Mouse (Mus musculus): ENCODE measurements at regions not wholly inside any gene's neighbourhood (a gene's known extent, or its start where the extent isn't known, plus 50 kb on each side); places are given as distances from the start of the nearest gene placed in this dataset.

DNA sequence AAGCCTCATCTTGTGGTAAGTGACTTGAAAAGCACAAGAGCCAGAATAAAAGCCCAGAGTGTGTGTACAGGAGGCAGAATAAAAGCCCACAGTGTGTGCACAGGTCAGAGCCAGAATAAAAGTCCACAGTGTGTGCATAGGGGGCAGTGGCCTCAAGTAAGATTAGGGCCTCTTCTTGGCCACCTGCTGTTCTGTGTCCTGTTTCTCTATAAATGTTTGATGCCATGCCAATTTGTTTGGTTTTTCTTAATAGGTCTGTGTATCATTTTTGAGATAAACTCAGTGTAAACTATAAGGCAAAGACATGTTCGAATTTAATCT lies 148.5 kb upstream of the Cdkn2b start:
- Histone ChIP-seq H3K9me3 (no peaks in the 10 kb centered on the region), H3K27me3 (replicated peaks) (no peaks in the 10 kb centered on the region), H3K36me3 (no peaks in the 10 kb centered on the region), H3K4me2 (replicated peaks) (no peak overlapping the region), H3K4me3 (no peak overlapping the region), H3K9ac (no peak overlapping the region), H3K4me1 (no peaks in the 10 kb centered on the region), H3K27ac (no peak overlapping the region)
- ATAC-seq (ENCODE audit: low FRiP score, low read depth), result no peak
- 79% methylated on average over 1 of the region's 1 CpGs for WGBS

DNA sequence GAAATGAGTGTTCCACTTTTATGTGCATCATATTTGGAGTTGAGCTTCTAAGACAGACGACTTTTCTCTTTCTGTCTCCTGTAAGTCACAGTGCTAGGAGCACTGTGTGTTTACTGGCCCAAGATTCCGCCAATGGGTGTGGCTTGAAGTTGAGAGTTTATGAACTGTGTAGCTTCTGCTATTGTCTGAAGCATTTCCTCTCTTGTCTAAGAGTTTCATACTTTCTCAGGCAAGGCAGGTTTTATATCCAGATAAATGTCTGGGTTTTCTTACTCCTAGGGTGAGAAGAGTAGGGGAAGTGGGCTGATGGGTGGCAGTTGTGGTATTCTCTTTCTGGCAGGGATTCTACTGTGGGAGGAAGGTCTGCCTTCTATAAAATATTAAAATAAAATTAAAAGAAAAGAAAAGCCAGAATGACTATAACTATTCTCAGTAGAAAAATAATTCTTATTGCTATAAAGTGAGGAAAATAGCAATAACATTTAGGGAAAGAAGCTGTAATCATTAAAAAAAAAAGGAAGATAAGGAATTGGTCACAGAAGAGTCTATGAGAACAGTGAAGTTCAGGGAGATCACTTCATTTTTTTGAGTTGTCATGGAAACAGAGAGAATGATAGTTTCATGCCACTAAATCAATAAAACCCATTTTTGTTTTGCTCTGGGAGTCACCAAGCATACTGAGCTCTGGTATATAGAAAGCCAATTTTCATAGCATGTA lies 147.9 kb upstream of the Cdkn2b start:
- Histone ChIP-seq H3K4me3 (no peak overlapping the region), H3K4me1 (no peaks in the 10 kb centered on the region), H3K36me3 (no peaks in the 10 kb centered on the region), H3K27me3 (replicated peaks) (no peaks in the 10 kb centered on the region), H3K9ac (no peak overlapping the region), H3K9me3 (no peaks in the 10 kb centered on the region), H3K27ac (no peak overlapping the region), H3K4me2 (replicated peaks) (no peak overlapping the region)
- WGBS, result 68% methylated on average over 2 of the region's 2 CpGs
- no peak for ATAC-seq (ENCODE audit: low FRiP score, low read depth)

DNA sequence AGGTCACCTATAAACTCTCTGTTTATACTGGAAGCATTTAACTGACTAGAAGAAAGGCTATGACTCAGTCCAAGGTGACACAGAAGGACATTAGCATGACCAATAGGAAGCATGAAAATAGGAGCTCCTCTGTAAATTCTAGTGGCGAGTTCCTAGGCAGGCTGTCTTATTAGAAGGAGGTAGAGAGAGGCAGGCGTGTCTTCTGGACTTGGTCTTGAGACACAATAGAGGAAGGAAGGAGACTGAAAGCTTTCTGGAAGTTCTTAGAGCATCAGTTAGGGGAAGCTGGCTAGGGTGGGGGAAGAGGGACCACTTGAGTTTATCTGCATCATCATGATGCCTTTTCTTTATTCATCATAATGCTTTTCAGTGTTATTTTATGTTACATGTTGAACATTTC lies 147.0 kb upstream of the Cdkn2b start:
- no peak overlapping the region for H3K27ac ChIP-seq
- H3K9me3 ChIP-seq, result no peaks in the 10 kb centered on the region
- H3K27me3 ChIP-seq (replicated peaks), result no peaks in the 10 kb centered on the region
- no peak overlapping the region for H3K4me3 ChIP-seq
- H3K4me1 ChIP-seq, result no peaks in the 10 kb centered on the region
- WGBS, result 89% methylated on average over 2 of the region's 2 CpGs
- no peaks in the 10 kb centered on the region for H3K36me3 ChIP-seq
- ATAC-seq (ENCODE audit: low FRiP score, low read depth), result no peak
- no peak overlapping the region for H3K9ac ChIP-seq
- H3K4me2 ChIP-seq (replicated peaks), result no peak overlapping the region

DNA sequence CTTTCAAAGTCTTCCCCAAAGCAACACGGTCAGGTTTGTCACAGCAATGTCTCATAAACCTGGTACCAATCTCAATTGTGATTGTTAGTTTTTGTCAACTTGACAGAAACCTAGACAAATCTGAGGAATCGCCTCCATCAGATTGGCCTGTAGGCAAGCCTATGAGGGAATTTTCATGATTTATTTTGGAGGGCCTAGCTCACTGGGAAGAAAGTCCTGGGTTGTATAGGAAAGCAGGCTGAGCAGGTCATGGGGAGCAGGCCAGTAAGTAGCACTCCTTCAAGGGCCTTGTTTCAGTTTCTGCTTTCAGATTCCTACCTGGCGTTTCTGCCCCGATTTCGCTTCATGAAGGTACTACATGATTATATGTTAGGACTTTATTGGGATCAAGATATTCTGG lies 144.1 kb upstream of the Cdkn2b start:
- 96% methylated on average over 5 of the region's 5 CpGs for WGBS
- H3K36me3 ChIP-seq, result no peaks in the 10 kb centered on the region
- no peaks in the 10 kb centered on the region for H3K4me1 ChIP-seq
- H3K9ac ChIP-seq, result no peak overlapping the region
- H3K4me3 ChIP-seq, result no peak overlapping the region
- no peaks in the 10 kb centered on the region for H3K9me3 ChIP-seq
- H3K27ac ChIP-seq, result no peak overlapping the region
- ATAC-seq (ENCODE audit: low FRiP score, low read depth), result no peak
- H3K4me2 ChIP-seq (replicated peaks), result no peak overlapping the region
- H3K27me3 ChIP-seq (replicated peaks), result no peaks in the 10 kb centered on the region

DNA sequence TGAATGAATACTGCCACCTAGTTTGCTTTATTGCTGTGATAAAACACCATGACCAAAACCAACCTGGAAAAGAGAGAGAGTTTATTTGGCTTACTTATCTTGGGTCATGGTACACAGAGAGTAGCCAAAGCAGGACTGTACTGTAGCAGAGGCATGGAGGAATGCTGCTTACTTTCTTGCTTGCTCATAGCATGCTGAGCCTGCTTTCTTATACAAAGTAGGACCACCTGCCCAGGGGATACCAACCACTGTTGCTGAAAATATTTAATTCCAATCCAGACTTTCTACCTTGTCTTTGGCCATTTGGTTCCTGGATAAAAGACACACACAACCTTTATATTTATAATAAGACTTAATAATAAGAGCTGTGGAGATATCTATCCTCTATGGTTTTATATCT lies 142.2 kb upstream of the Cdkn2b start:
- no peaks in the 10 kb centered on the region for H3K27me3 ChIP-seq (replicated peaks)
- H3K4me2 ChIP-seq (replicated peaks), result no peak overlapping the region
- H3K4me3 ChIP-seq, result no peak overlapping the region
- H3K9me3 ChIP-seq, result no peaks in the 10 kb centered on the region
- H3K4me1 ChIP-seq, result no peaks in the 10 kb centered on the region
- no peak overlapping the region for H3K9ac ChIP-seq
- no peak overlapping the region for H3K27ac ChIP-seq
- ATAC-seq (ENCODE audit: low FRiP score, low read depth), result no peak
- H3K36me3 ChIP-seq, result no peaks in the 10 kb centered on the region

DNA sequence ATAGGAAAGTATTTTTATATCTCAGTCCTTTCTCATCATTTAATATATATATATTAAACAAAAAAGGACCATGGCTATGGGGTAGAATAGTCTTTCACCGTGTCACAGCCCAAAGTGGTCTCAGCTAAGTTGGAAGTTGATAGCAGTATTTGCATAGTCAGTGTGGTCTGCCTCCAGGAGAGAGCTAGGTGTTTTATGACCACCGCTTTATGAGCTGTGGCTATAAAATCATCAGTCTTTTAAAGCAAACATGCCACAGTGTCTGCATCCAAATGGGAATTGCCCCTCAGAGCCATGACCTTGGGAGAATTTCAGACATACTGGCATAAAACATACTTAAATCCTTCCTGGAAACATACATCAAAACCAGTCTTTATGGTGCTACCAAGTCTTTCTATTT lies 140.9 kb upstream of the Cdkn2b start:
- Histone ChIP-seq H3K27me3 (replicated peaks) (no peaks in the 10 kb centered on the region), H3K27ac (no peak overlapping the region), H3K4me1 (no peaks in the 10 kb centered on the region), H3K4me2 (replicated peaks) (no peak overlapping the region), H3K4me3 (no peak overlapping the region), H3K9me3 (no peaks in the 10 kb centered on the region), H3K9ac (no peak overlapping the region), H3K36me3 (no peaks in the 10 kb centered on the region)
- 18% methylated on average over 2 of the region's 2 CpGs for WGBS
- no peak for ATAC-seq (ENCODE audit: low FRiP score, low read depth)

DNA sequence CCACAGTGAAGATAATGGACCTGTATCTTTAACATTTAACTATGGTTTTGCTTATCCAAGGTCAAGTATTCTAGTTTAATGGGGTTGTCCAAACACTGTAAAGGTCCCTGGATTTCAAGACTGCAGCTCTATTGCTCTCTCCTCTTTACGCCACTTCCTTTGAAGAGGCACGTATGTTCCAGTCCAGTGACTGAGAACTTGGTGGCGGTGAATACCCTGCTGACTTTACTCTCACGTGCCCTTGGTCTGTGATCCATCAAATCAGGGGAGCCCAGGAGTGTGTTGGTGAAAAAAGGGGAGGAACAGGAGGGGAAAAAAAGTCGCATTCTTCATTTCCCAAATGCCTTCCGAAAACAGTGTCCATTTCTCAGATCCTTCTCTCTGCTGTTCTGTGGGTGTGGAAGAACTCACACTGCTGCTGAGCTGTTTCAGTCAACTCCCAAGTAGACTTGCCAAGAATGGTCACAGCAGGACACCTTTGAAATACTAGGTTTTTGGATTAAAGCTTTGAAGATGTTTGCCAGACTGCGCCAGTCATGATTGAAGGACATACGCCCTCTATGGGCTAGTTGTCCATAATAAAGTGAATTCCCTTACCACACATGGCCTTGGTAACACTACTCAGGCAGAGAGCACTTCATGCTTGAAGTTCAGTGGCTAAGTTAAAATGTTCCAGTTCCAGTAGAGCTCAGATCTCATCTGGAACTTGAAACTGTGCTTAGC lies 136.1 kb upstream of the Cdkn2b start:
- Histone ChIP-seq H3K4me1 (no peaks in the 10 kb centered on the region), H3K27me3 (replicated peaks) (no peaks in the 10 kb centered on the region), H3K4me2 (replicated peaks) (no peak overlapping the region), H3K27ac (no peak overlapping the region), H3K9me3 (no peaks in the 10 kb centered on the region), H3K36me3 (no peaks in the 10 kb centered on the region), H3K4me3 (no peak overlapping the region), H3K9ac (no peak overlapping the region)
- no peak for ATAC-seq (ENCODE audit: low FRiP score, low read depth)
- 56% methylated on average over 8 of the region's 8 CpGs for WGBS

DNA sequence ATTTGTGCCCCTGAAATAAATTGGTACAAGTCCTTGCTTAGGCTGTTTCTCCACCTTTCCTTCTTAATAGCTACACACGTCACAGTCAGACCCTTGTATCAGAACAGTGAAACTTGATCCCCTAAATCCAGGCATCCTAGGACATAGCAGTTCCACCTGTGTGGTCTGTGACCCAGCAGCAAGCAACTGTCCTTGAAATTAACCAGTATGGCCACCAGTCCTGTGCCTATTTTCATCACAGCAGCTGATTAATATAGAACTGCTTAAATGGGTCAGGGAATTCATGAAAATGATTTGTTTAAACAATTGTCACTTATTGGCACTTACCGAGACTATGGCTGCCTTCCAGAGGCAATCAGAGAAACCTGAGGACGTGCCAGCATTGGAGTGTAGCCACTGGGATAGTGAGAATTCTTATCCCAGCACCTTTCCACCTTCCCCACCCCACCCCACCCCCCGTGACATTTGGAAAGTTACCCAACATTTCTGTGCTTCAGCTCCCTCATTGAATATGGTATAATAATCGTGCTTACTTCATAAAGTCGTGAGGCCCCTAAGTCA lies 135.4 kb upstream of the Cdkn2b start:
- Histone ChIP-seq H3K27ac (no peak overlapping the region), H3K9ac (no peak overlapping the region), H3K9me3 (no peaks in the 10 kb centered on the region), H3K27me3 (replicated peaks) (no peaks in the 10 kb centered on the region), H3K4me2 (replicated peaks) (no peak overlapping the region), H3K4me1 (no peaks in the 10 kb centered on the region), H3K4me3 (no peak overlapping the region), H3K36me3 (no peaks in the 10 kb centered on the region)
- WGBS, result 79% methylated on average over 6 of the region's 6 CpGs
- ATAC-seq (ENCODE audit: low FRiP score, low read depth), result no peak

DNA sequence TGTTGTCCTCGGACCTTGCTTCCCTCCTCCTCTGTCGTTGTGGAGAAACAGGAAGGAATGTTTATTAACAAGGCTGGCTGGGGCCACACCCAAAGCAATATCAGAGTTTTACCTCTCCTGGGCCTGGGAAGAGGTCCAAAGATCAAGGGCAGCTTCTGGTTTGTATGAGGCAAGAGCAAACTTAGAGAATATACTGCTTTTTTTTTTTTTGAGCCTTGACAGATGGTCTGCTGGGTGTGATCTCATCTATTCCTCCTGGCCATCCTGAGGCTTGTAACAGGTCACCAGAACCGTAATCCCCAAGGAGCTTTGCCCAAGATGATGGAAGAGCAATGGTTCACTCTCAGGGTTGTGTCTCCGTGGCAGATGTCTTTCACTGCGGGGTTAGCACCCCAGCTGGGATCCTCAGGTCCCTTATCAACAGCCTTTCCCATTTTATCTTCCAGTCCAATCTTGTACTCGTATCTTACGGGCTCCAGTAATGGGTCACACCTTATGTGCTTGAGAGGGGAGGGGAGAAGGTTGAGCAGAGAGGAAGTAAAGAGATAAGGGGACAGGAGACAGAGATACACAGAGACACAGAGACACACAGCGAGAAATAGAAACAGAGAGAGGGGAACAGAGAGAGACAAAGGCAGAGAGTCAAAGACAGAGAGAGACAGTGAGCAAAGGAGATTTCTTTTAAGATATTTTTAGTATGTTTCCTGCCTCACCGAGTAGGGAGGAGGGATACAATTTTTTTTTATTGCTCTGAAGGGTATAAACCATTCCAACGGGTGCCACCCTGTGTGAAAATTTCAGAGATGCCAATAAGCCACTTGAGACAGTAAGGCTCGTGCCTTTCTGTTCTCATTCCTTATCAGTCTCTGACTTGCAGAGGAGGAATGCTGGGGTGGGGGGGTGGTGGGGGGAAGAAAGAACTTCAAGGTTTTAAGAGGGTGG lies 134.6 kb upstream of the Cdkn2b start:
- WGBS, result 72% methylated on average over 11 of the region's 11 CpGs
- Histone ChIP-seq H3K4me2 (replicated peaks) (no peak overlapping the region), H3K4me1 (no peaks in the 10 kb centered on the region), H3K27ac (no peak overlapping the region), H3K27me3 (replicated peaks) (no peaks in the 10 kb centered on the region), H3K36me3 (no peaks in the 10 kb centered on the region), H3K9me3 (no peaks in the 10 kb centered on the region), H3K4me3 (no peak overlapping the region), H3K9ac (no peak overlapping the region)
- no peak for ATAC-seq (ENCODE audit: low FRiP score, low read depth)

DNA sequence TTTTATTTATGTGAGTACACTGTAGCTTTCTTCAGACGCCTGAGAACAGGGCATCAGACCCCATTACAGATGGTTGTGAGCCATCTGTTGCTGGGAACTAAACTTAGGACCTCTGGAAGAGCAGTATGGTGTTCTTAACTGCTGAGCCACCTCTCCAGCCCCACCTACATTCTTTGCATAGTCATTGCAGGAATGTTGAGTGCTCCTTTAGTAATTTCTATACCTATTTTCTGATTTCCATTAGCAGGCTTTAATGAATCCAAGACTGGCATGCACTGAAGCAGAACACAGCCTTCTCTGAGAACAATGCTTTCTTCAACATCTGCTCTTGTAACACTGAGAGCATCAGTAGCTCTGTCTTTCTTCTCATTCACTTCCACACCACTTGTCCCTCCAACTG lies 131.7 kb upstream of the Cdkn2b start:
- 79% methylated on average over 1 of the region's 1 CpGs for WGBS
- H3K27me3 ChIP-seq (replicated peaks), result no peaks in the 10 kb centered on the region
- ATAC-seq (ENCODE audit: low FRiP score, low read depth), result no peak
- no peak overlapping the region for H3K4me2 ChIP-seq (replicated peaks)
- H3K9me3 ChIP-seq, result no peaks in the 10 kb centered on the region
- H3K4me1 ChIP-seq, result no peaks in the 10 kb centered on the region
- H3K36me3 ChIP-seq, result no peaks in the 10 kb centered on the region
- H3K9ac ChIP-seq, result no peak overlapping the region
- H3K27ac ChIP-seq, result no peak overlapping the region
- H3K4me3 ChIP-seq, result no peak overlapping the region

DNA sequence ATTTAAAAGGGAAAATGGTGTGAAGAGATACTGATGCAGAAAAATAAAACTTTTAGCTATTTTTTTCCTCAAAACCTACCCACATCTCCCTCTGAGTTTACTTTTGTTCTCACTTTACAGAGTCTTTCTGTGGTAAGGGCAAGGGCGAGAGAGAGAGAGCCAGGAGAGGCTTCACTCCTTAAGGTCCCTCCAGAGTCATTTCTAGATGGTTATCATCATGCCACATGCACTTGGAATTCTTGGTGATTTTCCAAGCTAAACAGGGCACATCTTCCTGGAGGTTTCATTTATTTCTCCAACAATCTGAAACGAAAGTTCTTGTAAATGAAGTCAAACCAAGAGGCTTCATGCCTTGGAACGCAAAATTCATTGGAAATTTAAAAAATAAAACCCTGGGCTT lies 130.0 kb upstream of the Cdkn2b start:
- no peaks in the 10 kb centered on the region for H3K36me3 ChIP-seq
- no peak overlapping the region for H3K4me3 ChIP-seq
- H3K9me3 ChIP-seq, result no peaks in the 10 kb centered on the region
- H3K27ac ChIP-seq, result no peak overlapping the region
- ATAC-seq (ENCODE audit: low FRiP score, low read depth), result no peak
- H3K4me2 ChIP-seq (replicated peaks), result no peak overlapping the region
- 77% methylated on average over 3 of the region's 3 CpGs for WGBS
- no peaks in the 10 kb centered on the region for H3K27me3 ChIP-seq (replicated peaks)
- no peak overlapping the region for H3K9ac ChIP-seq
- H3K4me1 ChIP-seq, result no peaks in the 10 kb centered on the region

DNA sequence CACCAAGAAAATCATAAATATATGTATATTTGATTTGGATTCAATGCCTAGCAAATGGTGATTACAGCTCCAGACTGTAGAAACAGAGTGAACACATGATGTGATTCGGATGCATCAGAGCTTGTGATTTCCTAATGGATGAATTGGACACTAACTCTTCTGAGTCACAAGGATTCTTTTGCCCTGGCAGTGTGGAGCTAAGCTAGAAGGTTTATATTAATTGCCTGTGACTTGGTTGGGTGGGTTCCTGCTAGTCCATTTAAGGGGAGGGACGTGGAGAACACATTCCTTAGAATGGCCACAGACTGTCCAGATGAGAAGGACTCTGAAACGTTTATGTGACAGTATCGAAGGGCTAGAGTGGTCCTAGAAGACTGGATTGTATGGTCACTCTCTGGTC lies 129.5 kb upstream of the Cdkn2b start:
- Histone ChIP-seq H3K4me3 (no peak overlapping the region), H3K27me3 (replicated peaks) (no peaks in the 10 kb centered on the region), H3K4me2 (replicated peaks) (no peak overlapping the region), H3K4me1 (no peaks in the 10 kb centered on the region), H3K36me3 (no peaks in the 10 kb centered on the region), H3K9me3 (no peaks in the 10 kb centered on the region), H3K9ac (no peak overlapping the region), H3K27ac (no peak overlapping the region)
- WGBS, result 70% methylated on average over 4 of the region's 4 CpGs
- ATAC-seq (ENCODE audit: low FRiP score, low read depth), result no peak

Data from neural tube, embryonic 12.5 days (tissue).